Mouse (Mus musculus) heart, postnatal 0 days (tissue): ENCODE measurements at regions not wholly inside any gene's neighbourhood (a gene's known extent, or its start where the extent isn't known, plus 50 kb on each side); places are given as distances from the start of the nearest gene placed in this dataset.

Experiments used
- ATAC-seq: fragments of 200-750 bp; cut with Nextera tagmentation; 2 replicates; pipeline ENCODE4 v1.8.0; 2017; ENCODE audit warnings: low read depth, moderate number of reproducible peaks, moderate library complexity; ENCODE audit not compliant: insufficient read depth
- DNase-seq: peaks from one replicate; pipeline ENCODE4 v3.0.0-alpha.2; 2016; ENCODE audit warnings: low spot score
- H3K27ac ChIP-seq: fragments of 300-500 bp; sonication (generic); 2 replicates; pipeline ENCODE4 v1.5.1; 2014; ENCODE audit warnings: low read depth, mild to moderate bottlenecking
- H3K27me3 ChIP-seq: fragments of 300-500 bp; sonication (generic); 2 replicates; pipeline ENCODE4 v1.6.1; 2014; ENCODE audit warnings: low read length, mixed read lengths; ENCODE audit not compliant: control insufficient read depth, insufficient read depth
- H3K36me3 ChIP-seq: fragments of 300-500 bp; sonication (generic); replicated peaks from 2 replicates; pipeline ENCODE4 v1.6.1; 2014; ENCODE audit warnings: low read length, mixed read lengths; ENCODE audit not compliant: control insufficient read depth, insufficient read depth
- H3K4me1 ChIP-seq: fragments of 300-500 bp; sonication (generic); 2 replicates; pipeline ENCODE4 v1.6.1; 2014; ENCODE audit warnings: antibody characterized with exemption; ENCODE audit not compliant: control insufficient read depth, insufficient read depth
- H3K4me2 ChIP-seq: fragments of 300-500 bp; sonication (generic); 2 replicates; pipeline ENCODE4 v1.6.1; 2014; ENCODE audit warnings: low read depth, mild to moderate bottlenecking, low read length, moderate library complexity
- H3K4me3 ChIP-seq: fragments of 300-500 bp; sonication (generic); 2 replicates; pipeline ENCODE4 v1.5.1; 2014; ENCODE audit warnings: low read depth, low read length
- H3K9ac ChIP-seq: fragments of 300-500 bp; sonication (generic); replicated peaks from 2 replicates; pipeline ENCODE4 v1.6.1; 2014; ENCODE audit warnings: low read depth, low read length, mixed read lengths
- H3K9me3 ChIP-seq: fragments of 300-500 bp; sonication (generic); replicated peaks from 2 replicates; pipeline ENCODE4 v1.6.1; 2016; ENCODE audit warnings: low read length; ENCODE audit not compliant: control insufficient read depth
- CTCF ChIP-seq: IDR thresholded peaks from 2 replicates; pipeline ENCODE4 v1.5.1; 2016; ENCODE audit warnings: antibody characterized with exemption, control low read depth, low read depth
- EP300 ChIP-seq: IDR thresholded peaks from 2 replicates; pipeline ENCODE4 v1.6.1; 2016; ENCODE audit warnings: antibody characterized with exemption, low read depth
- WGBS: fragments of 180-500 bp; shearing (Covaris S2); extraction: QIAGEN DNeasy Blood & Tissue Kit; methylation state at CpG from one replicate; pipeline ENCODE4 v1.1.7; 2014; 5-methylcytosine and 5-hydroxymethylcytosine counted together

DNA sequence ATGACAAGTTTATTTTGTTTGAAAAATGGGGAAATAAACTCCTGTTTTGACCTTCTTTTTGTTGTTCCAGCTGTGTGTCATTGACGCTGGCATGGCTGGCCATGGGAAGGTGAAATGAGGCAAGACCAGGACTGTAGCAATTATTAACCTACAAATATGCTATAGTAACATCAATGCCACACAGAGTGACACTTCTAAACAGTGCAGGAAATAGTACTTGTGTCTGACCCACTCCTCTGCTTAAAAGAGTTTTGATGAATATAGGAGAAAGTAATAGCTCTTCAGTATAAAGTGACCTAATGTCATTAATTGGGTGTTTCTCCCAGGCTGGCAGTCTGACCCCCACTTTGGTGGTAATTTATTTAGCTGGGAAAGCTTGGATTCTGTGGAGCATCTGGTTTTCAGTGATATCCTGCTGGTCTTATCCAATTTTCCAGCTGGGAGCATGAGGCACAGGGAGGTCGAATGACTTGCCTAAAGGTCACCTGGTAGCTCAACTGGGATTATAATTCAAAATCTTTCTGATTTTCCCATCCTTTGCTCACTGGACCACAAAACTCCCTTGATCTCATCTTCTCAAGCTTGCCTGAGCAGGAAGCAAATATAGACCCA is 397.6 kb upstream of the Jag1 start:
- Histone ChIP-seq H3K27me3 (no peaks in the 10 kb centered on the region), H3K36me3 (no peaks in the 10 kb centered on the region), H3K27ac (no peak overlapping the region), H3K9ac (no peak overlapping the region), H3K9me3 (no peaks in the 10 kb centered on the region), H3K4me3 (no peak overlapping the region), H3K4me2 (no peak overlapping the region), H3K4me1 (no peaks in the 10 kb centered on the region)
- DNase-seq (no peak), ATAC-seq (no peak)
- WGBS, result 61% methylated on average over 2 of the region's 2 CpGs
- TF ChIP-seq EP300 (no peak), CTCF (no peak)

DNA sequence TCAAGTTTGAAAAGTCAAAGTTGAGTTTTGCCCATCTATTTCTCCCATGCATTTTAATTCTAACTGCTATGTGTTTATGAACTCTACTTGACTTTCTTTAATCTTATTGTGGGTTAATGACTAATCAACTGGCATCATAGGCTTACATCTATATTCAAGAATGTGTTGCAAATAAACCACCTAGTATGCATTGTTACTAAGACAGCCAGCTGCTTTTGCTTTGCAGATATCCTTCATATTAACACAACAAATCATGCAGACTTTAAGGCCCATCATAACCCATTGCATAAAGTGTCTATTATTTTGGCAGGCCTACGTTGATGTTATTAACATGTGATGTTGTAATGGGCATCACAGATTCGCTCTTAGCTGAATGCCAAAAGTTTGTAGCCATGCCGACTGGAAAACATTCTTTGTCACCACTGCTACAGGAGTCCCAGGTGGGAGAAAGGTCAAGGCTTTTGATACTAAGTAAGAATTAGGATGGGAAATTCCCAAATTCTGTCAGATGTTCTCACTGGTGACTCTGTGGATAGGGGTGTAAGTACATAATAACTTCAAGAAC is 394.3 kb upstream of the Jag1 start:
- Histone ChIP-seq H3K4me3 (no peak overlapping the region), H3K9ac (no peak overlapping the region), H3K4me2 (no peak overlapping the region), H3K4me1 (no peaks in the 10 kb centered on the region), H3K27me3 (no peaks in the 10 kb centered on the region), H3K27ac (no peak overlapping the region), H3K36me3 (no peaks in the 10 kb centered on the region), H3K9me3 (0 out of 2 replicates have a peak, but pooled peaks cover 7% of the 10 kb centered on the region)
- no peak for ATAC-seq
- 59% methylated on average over 3 of the region's 3 CpGs for WGBS
- TF ChIP-seq EP300 (no peak), CTCF (no peak)
- no peak for DNase-seq

DNA sequence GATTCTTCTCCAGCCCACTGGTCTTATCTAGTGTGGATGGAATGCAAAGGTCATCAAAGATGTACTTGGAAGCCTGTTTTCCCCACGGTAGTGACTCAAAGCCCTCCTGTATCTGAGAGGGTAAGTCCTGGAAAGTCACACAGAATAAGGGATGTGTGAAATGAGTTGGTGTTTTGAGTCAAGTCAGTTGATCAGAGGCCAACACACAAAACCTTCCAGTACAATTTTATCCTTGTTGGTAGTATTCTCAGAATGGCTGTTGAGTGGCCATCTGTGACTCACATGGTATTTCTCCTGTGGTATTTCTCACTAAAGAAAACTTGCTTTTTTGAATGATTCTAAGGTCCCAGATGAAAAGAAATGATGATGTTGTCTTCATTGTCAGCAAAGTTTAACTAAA is 384.8 kb upstream of the Jag1 start:
- H3K4me2 ChIP-seq, result no peak overlapping the region
- DNase-seq, result no peak
- no peaks in the 10 kb centered on the region for H3K36me3 ChIP-seq
- ATAC-seq, result no peak
- H3K9me3 ChIP-seq, result no peaks in the 10 kb centered on the region
- H3K4me3 ChIP-seq, result no peak overlapping the region
- H3K4me1 ChIP-seq, result no peaks in the 10 kb centered on the region
- no peak overlapping the region for H3K9ac ChIP-seq
- H3K27me3 ChIP-seq, result no peaks in the 10 kb centered on the region
- no peak overlapping the region for H3K27ac ChIP-seq
- TF ChIP-seq CTCF, result no peak
- TF ChIP-seq EP300, result no peak
- WGBS, result 19% methylated on average over 1 of the region's 1 CpGs

DNA sequence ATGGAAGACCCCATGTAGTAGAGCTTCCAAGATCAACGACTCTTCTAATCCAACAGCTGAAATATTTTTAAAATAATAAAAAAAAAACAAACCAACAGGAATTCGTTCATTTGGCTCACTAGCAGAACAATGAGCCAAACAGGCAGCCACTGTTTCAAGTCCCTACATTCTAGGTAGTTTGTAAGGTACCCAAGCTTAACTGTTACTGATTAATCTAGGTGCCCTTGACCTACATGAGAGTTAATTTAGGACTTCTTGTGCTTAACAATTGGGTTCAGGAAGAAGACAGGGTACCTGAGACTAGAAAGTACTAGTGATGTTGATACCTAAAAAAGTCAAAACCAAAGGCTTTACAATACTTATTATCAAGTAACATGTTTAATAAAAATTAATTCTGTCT is 381.2 kb upstream of the Jag1 start:
- no peak overlapping the region for H3K4me2 ChIP-seq
- no peak overlapping the region for H3K4me3 ChIP-seq
- no peak for ATAC-seq
- DNase-seq, result no peak
- no peaks in the 10 kb centered on the region for H3K36me3 ChIP-seq
- TF ChIP-seq CTCF, result no peak
- TF ChIP-seq EP300, result no peak
- H3K9me3 ChIP-seq, result no peaks in the 10 kb centered on the region
- no peaks in the 10 kb centered on the region for H3K4me1 ChIP-seq
- no peak overlapping the region for H3K9ac ChIP-seq
- 60% methylated on average over 2 of the region's 2 CpGs for WGBS
- no peaks in the 10 kb centered on the region for H3K27me3 ChIP-seq
- no peak overlapping the region for H3K27ac ChIP-seq

DNA sequence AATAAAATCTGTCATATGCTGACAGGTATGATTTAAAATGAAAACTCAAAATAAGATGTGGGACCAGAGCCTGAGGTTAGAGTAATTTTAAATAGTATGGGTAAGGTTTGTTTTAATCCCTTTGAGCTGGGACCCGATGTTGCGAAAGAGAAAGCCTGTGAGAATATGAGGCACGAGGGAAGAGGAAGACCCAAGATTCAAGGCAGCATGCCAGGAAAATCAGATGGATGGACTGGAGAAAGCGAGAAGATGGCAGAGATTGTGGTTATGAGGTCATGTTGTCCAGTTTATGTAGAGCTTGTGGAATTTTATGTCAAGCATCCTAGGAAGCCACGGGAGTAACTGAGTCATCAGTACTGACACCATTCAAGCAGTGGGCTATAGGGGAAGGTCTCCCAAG is 377.2 kb upstream of the Jag1 start:
- H3K4me3 ChIP-seq, result no peak overlapping the region
- no peak for DNase-seq
- H3K27me3 ChIP-seq, result no peaks in the 10 kb centered on the region
- no peaks in the 10 kb centered on the region for H3K4me1 ChIP-seq
- no peak overlapping the region for H3K4me2 ChIP-seq
- no peaks in the 10 kb centered on the region for H3K9me3 ChIP-seq
- no peak for ATAC-seq
- WGBS, result 74% methylated on average over 5 of the region's 5 CpGs
- TF ChIP-seq CTCF (no peak), EP300 (no peak)
- H3K36me3 ChIP-seq, result no peaks in the 10 kb centered on the region
- no peak overlapping the region for H3K9ac ChIP-seq
- no peak overlapping the region for H3K27ac ChIP-seq

DNA sequence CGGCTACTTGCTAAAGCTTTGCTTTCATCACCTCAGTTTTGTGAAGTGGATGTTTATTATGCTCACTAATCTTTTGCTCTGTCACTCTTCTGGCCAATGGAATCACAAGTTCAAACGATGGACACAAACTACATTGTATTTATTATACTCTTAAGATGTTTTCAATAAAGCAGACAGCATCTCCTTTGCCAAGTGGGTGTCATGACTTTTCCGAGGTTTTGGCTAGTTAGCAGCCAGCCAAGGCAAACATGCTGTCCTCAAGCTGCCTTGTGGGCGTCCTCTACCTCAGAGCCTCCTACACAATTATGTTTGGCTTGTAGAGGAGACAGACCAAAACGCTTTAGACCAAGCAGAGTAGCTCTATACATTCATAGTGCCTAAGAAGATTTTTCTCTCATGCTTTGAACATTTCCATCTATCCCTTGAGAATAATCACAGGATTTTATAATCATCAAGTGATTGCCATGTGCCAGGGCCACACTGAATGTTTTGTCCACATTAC is 372.8 kb upstream of the Jag1 start:
- Histone ChIP-seq H3K9ac (no peak overlapping the region), H3K4me2 (no peak overlapping the region), H3K36me3 (no peaks in the 10 kb centered on the region), H3K4me1 (no peaks in the 10 kb centered on the region), H3K27me3 (no peaks in the 10 kb centered on the region), H3K27ac (no peak overlapping the region), H3K4me3 (no peak overlapping the region), H3K9me3 (no peaks in the 10 kb centered on the region)
- TF ChIP-seq CTCF, result no peak
- no peak for TF ChIP-seq EP300
- ATAC-seq, result no peak
- DNase-seq, result no peak
- 44% methylated on average over 5 of the region's 5 CpGs for WGBS
